Mouse (Mus musculus): ENCODE measurements around the gene Phykpl.

DNA sequence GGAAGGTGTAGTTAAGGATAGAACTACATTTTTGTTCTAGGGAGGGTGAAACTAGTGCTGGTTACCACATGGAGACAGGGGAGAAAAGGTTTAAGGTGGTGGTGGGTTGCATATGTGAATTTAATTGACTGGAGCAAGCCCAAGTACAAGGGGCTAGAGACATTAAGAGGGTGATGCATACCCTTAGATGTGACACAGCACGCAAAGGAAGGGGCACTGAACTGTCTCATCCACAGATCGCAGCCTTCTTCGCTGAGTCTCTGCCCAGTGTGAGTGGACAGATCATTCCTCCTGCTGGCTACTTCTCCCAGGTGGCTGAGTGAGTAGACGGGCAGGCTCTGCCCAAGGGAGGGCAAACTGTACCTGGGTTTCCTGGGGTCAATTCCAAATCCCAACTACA lies 8.8 kb downstream of the Phykpl start:
- TF ChIP-seq CTCF (IDR thresholded peaks at IDR 0.05; ENCODE audit: low read depth), result no peak
- TF ChIP-seq EP300 (optimal IDR thresholded peaks at IDR 0.05), result no peak

Measured in stomach, postnatal 0 days (tissue).